Mouse (Mus musculus) E14TG2a.4 (cell line): ENCODE data around the gene Dars2.
"Not testable (repeated sequence)": the region's sequence is repeated elsewhere in the genome, so short reads cannot be mapped to it uniquely, and the experiment has no call there.

Experiments
- H3K27me3 ChIP-seq: 2 replicates; pipeline ENCODE4 v1.6.1; 2014; ENCODE audit warnings: low read length, control low read depth; ENCODE audit not compliant: insufficient read depth
- H3K36me3 ChIP-seq: 2 replicates; pipeline ENCODE4 v1.6.1; 2014; ENCODE audit warnings: low read length, control low read depth; ENCODE audit not compliant: insufficient read depth
- H3K4me1 ChIP-seq: replicated peaks from 2 replicates; pipeline ENCODE4 v1.6.1; 2014; ENCODE audit warnings: low read depth, low read length, control low read depth
- H3K4me3 ChIP-seq: replicated peaks from 2 replicates; pipeline ENCODE4 v1.5.1; 2014; ENCODE audit warnings: mild to moderate bottlenecking, low read length
- H3K9me3 ChIP-seq: 2 replicates; pipeline ENCODE4 v1.6.1; 2014; ENCODE audit warnings: low read length, control low read depth
- CTCF ChIP-seq: conservative IDR thresholded peaks from 2 replicates; pipeline ENCODE4 v1.5.1; 2014; ENCODE audit warnings: low read length
- NANOG ChIP-seq: IDR thresholded peaks from 2 replicates; pipeline ENCODE4 v1.6.1; 2014; ENCODE audit warnings: borderline replicate concordance, low read length, mixed read lengths
- POU5F1 ChIP-seq: IDR thresholded peaks from 2 replicates; pipeline ENCODE4 v1.6.1; 2014; ENCODE audit warnings: low read length, borderline replicate concordance

The Dars2 gene

DNA sequence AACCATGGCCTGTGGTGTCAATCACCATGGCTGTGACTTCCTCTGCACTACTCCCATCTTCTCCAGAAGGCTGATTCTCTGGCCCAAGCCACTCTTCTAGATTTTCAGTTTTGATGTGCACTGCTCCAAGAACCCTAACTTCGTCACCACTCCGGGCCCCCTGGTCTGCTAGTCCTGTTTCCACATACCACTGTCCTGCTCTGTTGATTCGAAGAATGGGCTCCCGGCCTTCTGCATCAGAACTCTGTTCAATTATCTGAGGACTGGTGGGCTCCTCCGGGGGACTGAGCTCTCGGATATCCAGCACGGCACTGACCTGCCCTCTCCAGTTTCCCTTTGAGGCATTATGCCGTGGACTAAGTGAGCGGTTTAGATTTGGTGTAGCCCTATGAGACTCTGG lies 38.6 kb downstream of the Dars2 start:
- no peaks in the 10 kb centered on the region for H3K27me3 ChIP-seq
- H3K36me3 ChIP-seq = peaks cover 61% of the 10 kb centered on the region
- no peak overlapping the region for H3K4me3 ChIP-seq
- no peak for TF ChIP-seq POU5F1
- TF ChIP-seq CTCF = no peak
- TF ChIP-seq NANOG = no peak
- peaks cover 33% of the 10 kb centered on the region for H3K4me1 ChIP-seq
- no peaks in the 10 kb centered on the region for H3K9me3 ChIP-seq

DNA sequence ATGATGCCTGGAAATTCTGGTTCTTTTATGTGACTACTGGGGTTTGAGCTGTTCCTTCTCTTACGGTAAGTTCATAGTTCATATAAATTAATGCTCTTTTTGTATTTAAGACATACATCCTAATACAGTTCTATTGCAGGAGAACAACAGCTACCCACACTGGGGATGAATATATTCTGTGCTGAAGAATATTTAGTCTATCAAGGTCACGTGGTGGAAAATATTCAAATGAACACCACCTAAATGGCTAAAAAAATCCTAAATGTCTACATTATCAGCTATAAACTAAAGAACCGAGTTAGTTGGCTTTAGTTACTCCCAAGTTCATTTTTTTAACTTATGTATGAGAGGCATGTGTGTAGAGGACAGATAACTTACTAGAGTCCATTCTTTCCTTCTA lies 40.4 kb downstream of the Dars2 start:
- peaks cover 33% of the 10 kb centered on the region for H3K4me1 ChIP-seq
- no peaks in the 10 kb centered on the region for H3K27me3 ChIP-seq
- no peaks in the 10 kb centered on the region for H3K9me3 ChIP-seq
- H3K4me3 ChIP-seq = no peak overlapping the region
- peaks cover 53% of the 10 kb centered on the region for H3K36me3 ChIP-seq
- TF ChIP-seq CTCF (no peak), POU5F1 (no peak), NANOG (no peak)

- not testable (repeated sequence) for H3K4me3 ChIP-seq, H3K27me3 ChIP-seq, H3K9me3 ChIP-seq
- peaks cover 28% of the 10 kb centered on the region for H3K4me1 ChIP-seq
- peaks cover 60% of the 10 kb centered on the region for H3K36me3 ChIP-seq
Observed at GRCm38 (mm10) chr1:161028427-161028826, 42.0 kb downstream of the Dars2 start.

- H3K4me3 ChIP-seq = no peak overlapping the region
- H3K4me1 ChIP-seq = peaks cover 17% of the 10 kb centered on the region
- H3K9me3 ChIP-seq = no peaks in the 10 kb centered on the region
- no peaks in the 10 kb centered on the region for H3K27me3 ChIP-seq
- peaks cover 55% of the 10 kb centered on the region for H3K36me3 ChIP-seq
- TF ChIP-seq POU5F1 = no peak
- no peak for TF ChIP-seq NANOG
- no peak for TF ChIP-seq CTCF
Observed at GRCm38 (mm10) chr1:161027196-161027595, 43.3 kb downstream of the Dars2 start.

GRCm38 (mm10) chr1:161025410-161026210 lies 44.8 kb downstream of the Dars2 start:
- Histone ChIP-seq H3K4me1 (peaks cover 10% of the 10 kb centered on the region), H3K4me3 (no peak overlapping the region), H3K9me3 (no peaks in the 10 kb centered on the region), H3K27me3 (no peaks in the 10 kb centered on the region), H3K36me3 (peaks cover 40% of the 10 kb centered on the region)
- TF ChIP-seq NANOG (no peak), POU5F1 (no peak), CTCF (no peak)

DNA sequence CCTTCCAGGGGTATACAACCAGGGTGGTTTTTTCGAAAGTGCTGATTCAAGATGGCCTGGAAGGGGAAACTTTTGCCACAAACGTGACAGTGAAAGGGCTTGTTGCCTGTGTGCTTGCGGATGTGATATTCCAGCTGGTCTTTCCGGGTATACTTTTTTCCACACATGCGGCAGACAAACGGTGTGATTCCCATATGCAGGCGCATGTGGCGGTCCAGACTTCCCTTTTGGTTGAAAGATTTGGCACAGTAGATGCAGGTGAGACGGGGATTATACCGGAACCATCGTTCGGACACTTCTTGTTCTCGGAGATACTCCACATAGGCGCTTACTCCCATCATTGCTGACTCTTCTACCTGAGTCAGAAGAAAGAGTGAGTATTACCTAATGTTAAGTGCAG lies 50.4 kb downstream of the Dars2 start:
- Histone ChIP-seq H3K4me3 (peak overlapping the region; percentile 41), H3K27me3 (no peaks in the 10 kb centered on the region), H3K4me1 (peaks cover 11% of the 10 kb centered on the region; the same call in 1 of the 2 replicates), H3K9me3 (no peaks in the 10 kb centered on the region), H3K36me3 (peaks cover 52% of the 10 kb centered on the region)
- TF ChIP-seq CTCF (no peak), POU5F1 (no peak), NANOG (no peak)

- peaks cover 61% of the 10 kb centered on the region for H3K36me3 ChIP-seq
- peaks cover 16% of the 10 kb centered on the region; the same call in 1 of the 2 replicates for H3K4me1 ChIP-seq
- no peaks in the 10 kb centered on the region for H3K27me3 ChIP-seq
- H3K9me3 ChIP-seq = no peaks in the 10 kb centered on the region
- no peak overlapping the region for H3K4me3 ChIP-seq
- TF ChIP-seq POU5F1 (no peak), NANOG (no peak), CTCF (no peak)
Observed at GRCm38 (mm10) chr1:161016378-161016777, 54.1 kb downstream of the Dars2 start.

DNA sequence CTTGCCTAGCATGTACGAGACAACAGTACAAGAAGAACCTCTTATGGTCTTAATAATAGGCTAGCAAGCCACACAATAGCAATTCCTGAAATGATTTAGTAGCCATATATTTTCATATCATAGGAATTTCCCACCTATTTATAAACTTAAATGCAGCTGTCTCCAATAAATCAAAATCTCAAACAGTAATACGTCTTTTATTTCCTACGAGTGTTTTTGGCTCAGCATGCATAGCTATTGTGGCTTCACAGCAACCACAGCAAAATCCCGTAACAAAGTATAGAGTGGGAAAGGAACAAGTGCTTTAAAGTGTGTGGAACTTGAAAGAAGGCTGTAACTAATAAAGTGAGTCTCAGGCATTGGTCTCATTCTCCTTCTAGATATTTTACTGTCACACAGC lies 60.0 kb downstream of the Dars2 start:
- peaks cover 25% of the 10 kb centered on the region for H3K4me1 ChIP-seq
- H3K27me3 ChIP-seq = no peaks in the 10 kb centered on the region
- TF ChIP-seq POU5F1 (no peak), CTCF (no peak), NANOG (no peak)
- no peaks in the 10 kb centered on the region for H3K9me3 ChIP-seq
- H3K4me3 ChIP-seq = no peak overlapping the region
- peaks cover 39% of the 10 kb centered on the region for H3K36me3 ChIP-seq

DNA sequence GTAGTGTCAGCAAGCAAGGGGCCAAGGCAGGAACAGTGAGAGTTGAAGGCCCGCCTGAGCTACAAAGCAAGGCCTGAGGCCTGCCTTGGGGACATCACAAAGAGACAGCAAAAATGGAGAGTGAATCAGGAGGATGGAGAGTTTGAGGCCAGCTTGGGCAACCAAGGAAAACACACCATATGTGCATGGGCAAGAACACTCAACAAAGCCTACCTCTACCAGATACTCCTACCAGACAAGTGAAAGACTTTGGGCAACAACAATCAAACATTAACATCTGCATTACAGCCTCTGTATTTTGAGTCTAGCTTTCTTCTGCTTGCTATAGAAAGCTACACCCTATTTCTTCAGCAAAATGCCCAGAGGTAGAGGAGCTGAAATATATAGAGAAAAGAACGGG lies 62.4 kb downstream of the Dars2 start:
- Histone ChIP-seq H3K36me3 (peaks cover 42% of the 10 kb centered on the region), H3K9me3 (no peaks in the 10 kb centered on the region), H3K4me1 (peaks cover 43% of the 10 kb centered on the region), H3K27me3 (no peaks in the 10 kb centered on the region), H3K4me3 (no peak overlapping the region)
- no peak for TF ChIP-seq NANOG
- TF ChIP-seq POU5F1 = no peak
- TF ChIP-seq CTCF = no peak
